Mouse (Mus musculus) embryonic facial prominence, embryonic 11.5 days (tissue): ENCODE measurements around the gene Ankrd55. TPM values are rescaled to one million over a fixed set of nuclear protein-coding genes. Genes with fewer than 3 reads are reported as not detected.

ENCODE experiments used
- ATAC-seq: fragments of 200-750 bp; cut with Nextera tagmentation; replicated peaks from 2 replicates; pipeline ENCODE4 v1.8.0; 2017; ENCODE audit warnings: low read depth; ENCODE audit not compliant: insufficient number of reproducible peaks, low FRiP score, low TSS enrichment
- DNase-seq: peaks from one replicate; pipeline ENCODE4 v3.0.0-alpha.2; 2015; ENCODE audit warnings: low spot score
- H3K27ac ChIP-seq: fragments of 300-500 bp; sonication (generic); replicated peaks from 2 replicates; pipeline ENCODE4 v1.5.1; 2014; ENCODE audit warnings: mild to moderate bottlenecking, low read depth, low read length, control low read depth
- H3K27me3 ChIP-seq: fragments of 300-500 bp; sonication (generic); 2 replicates; pipeline ENCODE4 v1.6.1; 2014; ENCODE audit warnings: mild to moderate bottlenecking, low read length, moderate library complexity, mixed read lengths; ENCODE audit not compliant: control insufficient read depth, insufficient read depth
- H3K36me3 ChIP-seq: fragments of 300-500 bp; sonication (generic); replicated peaks from 2 replicates; pipeline ENCODE4 v1.6.1; 2014; ENCODE audit warnings: low read depth, mild to moderate bottlenecking, low read length, moderate library complexity, mixed read lengths; ENCODE audit not compliant: control insufficient read depth, insufficient read depth
- H3K4me1 ChIP-seq: fragments of 300-500 bp; sonication (generic); 2 replicates; pipeline ENCODE4 v1.6.1; 2014; ENCODE audit warnings: low read length, mixed read lengths; ENCODE audit not compliant: control insufficient read depth, insufficient read depth
- H3K4me2 ChIP-seq: fragments of 300-500 bp; sonication (generic); 2 replicates; pipeline ENCODE4 v1.6.1; 2014; ENCODE audit warnings: low read depth, mild to moderate bottlenecking, control low read depth, low read length, moderate library complexity
- H3K4me3 ChIP-seq: fragments of 300-500 bp; sonication (generic); 2 replicates; pipeline ENCODE4 v1.5.1; 2014; ENCODE audit warnings: low read depth, low read length, control low read depth
- H3K9ac ChIP-seq: fragments of 300-500 bp; sonication (generic); replicated peaks from 2 replicates; pipeline ENCODE4 v1.6.1; 2014; ENCODE audit warnings: mild to moderate bottlenecking, control low read depth, low read length
- H3K9me3 ChIP-seq: fragments of 300-500 bp; sonication (generic); replicated peaks from 2 replicates; pipeline ENCODE4 v1.6.1; 2016; ENCODE audit warnings: mild to moderate bottlenecking, low read length, inconsistent platforms, mixed read lengths; ENCODE audit not compliant: control insufficient read depth
- WGBS: fragments of 180-500 bp; shearing (Covaris S2); extraction: QIAGEN DNeasy Blood & Tissue Kit; methylation state at CpG from one replicate; pipeline ENCODE4 v1.1.7; 2014; 5-methylcytosine and 5-hydroxymethylcytosine counted together
- polyA plus RNA-seq: library from polyadenylated mRNA; unstranded; fragments of >200 nt; fragmentation: Nextera tagmentation; extraction: Ambion mirVana; gene quantifications from 2 replicates; pipeline ENCODE4 v1.2.1, GENCODE M21; 2014

Ankrd55 gene
- polyA plus RNA-seq, 1 experiment from 2014 or later, result 1.1 TPM

DNA sequence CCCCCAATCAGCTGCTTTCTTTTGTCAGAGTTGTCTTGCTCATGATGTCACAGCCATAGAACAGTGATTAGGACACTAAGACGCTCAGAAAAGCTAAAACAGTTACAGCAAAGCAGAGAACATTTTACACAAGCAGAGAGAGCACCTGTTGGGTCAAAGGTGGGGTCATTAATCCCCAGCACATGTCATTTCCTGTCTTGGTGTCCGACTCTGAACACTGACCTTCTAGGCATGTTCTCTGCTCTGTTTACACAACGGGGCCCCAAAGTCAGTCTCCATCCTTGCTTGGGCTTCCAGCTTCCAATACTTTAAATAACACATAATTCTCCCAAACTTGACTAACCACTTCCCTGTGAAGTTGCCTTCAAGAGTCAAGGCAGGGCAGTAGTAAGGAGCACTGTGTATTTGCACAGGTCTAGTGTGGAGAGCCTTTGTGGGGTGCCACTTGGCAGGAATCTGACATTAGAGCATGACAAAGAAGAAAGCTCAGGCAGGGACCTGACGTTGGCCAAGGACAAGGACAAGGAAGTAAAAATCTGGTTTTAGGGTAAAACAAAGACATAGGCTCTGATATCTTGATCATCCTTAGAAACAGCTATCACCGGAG is 123.1 kb downstream of the Ankrd55 start:
- Histone ChIP-seq H3K36me3 (no peaks in the 10 kb centered on the region), H3K9ac (no peak overlapping the region), H3K27ac (no peak overlapping the region), H3K27me3 (no peaks in the 10 kb centered on the region), H3K4me3 (no peak overlapping the region), H3K4me1 (no peaks in the 10 kb centered on the region), H3K9me3 (no peaks in the 10 kb centered on the region), H3K4me2 (no peak overlapping the region)
- ATAC-seq, result no peak
- 62% methylated on average over 5 of the region's 5 CpGs for WGBS
- DNase-seq, result no peak

- no peak overlapping the region for H3K27ac ChIP-seq
- H3K36me3 ChIP-seq, result no peaks in the 10 kb centered on the region
- DNase-seq, result no peak
- no peak overlapping the region for H3K4me3 ChIP-seq
- H3K27me3 ChIP-seq, result no peaks in the 10 kb centered on the region
- 82% methylated on average over 3 of the region's 3 CpGs for WGBS
- no peaks in the 10 kb centered on the region for H3K9me3 ChIP-seq
- no peak overlapping the region for H3K9ac ChIP-seq
- ATAC-seq, result no peak
- no peaks in the 10 kb centered on the region for H3K4me1 ChIP-seq
- H3K4me2 ChIP-seq, result no peak overlapping the region
Observed at GRCm38 (mm10) chr13:112412251-112412650, 124.0 kb downstream of the Ankrd55 start.

DNA sequence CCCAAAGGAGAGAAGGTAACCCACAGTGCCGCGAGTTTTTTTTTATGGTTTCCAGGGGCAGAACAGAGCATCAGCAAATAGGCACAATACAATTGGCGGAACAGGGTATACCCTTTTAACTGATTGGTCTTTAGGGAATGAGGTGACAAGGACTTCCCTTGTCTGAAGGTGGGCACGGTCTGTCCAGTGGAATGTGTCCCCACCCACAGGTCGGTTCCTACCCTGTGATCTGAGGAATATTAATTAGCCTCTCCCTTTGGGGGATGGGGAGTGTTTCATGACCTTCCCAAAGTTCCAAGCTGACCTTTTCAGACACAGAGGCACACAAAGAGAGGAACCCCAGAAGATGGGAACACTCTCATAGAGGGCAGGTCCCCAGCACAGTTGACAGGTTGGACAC is 124.6 kb downstream of the Ankrd55 start:
- Histone ChIP-seq H3K4me1 (no peaks in the 10 kb centered on the region), H3K9me3 (no peaks in the 10 kb centered on the region), H3K36me3 (no peaks in the 10 kb centered on the region), H3K27me3 (no peaks in the 10 kb centered on the region), H3K4me3 (no peak overlapping the region), H3K9ac (no peak overlapping the region), H3K27ac (no peak overlapping the region), H3K4me2 (no peak overlapping the region)
- WGBS, result 79% methylated on average over 5 of the region's 5 CpGs
- ATAC-seq (no peak), DNase-seq (no peak)

DNA sequence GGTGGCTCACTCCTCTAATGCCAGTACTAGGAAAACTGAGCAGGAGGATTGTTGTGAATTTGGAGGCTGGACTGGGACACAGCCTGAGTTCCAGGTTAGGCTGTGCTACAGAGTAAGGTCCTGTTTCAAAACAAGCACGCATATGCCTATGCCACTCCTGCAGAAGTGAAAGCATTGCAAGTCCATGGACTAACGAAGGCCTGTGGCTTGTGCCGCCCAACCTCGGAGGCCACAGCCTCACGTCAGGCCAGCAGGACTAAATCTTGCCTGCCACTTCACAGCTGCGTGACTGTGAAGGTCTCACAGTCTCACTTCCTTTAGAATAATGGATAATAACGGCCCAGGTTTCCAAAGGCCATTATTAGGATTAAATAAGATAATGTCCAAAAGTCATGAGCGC is 125.4 kb downstream of the Ankrd55 start:
- Histone ChIP-seq H3K27me3 (no peaks in the 10 kb centered on the region), H3K4me2 (no peak overlapping the region), H3K4me1 (no peaks in the 10 kb centered on the region), H3K4me3 (no peak overlapping the region), H3K9ac (no peak overlapping the region), H3K27ac (no peak overlapping the region), H3K36me3 (no peaks in the 10 kb centered on the region), H3K9me3 (no peaks in the 10 kb centered on the region)
- ATAC-seq, result no peak
- no peak for DNase-seq
- 88% methylated on average over 8 of the region's 8 CpGs for WGBS

DNA sequence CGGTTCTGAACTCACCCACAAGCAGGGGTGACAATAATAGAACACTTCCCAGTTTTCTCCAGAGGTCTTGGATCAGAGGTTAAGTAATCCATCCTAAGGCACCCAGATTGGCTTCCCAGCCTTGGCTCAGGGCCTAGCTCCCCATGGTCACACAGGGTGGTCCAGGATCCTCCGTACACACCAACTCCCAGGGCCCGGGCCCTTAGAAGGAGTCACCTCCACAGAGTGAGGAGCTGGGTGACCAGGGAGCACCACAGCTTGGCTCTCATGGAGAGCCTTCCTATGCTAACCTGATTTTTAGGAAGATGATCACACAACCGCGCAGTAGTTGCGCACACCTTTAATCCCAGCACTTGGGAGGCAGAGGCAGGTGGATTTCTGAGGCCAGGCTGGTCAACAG is 127.6 kb downstream of the Ankrd55 start:
- Histone ChIP-seq H3K4me1 (no peaks in the 10 kb centered on the region), H3K4me2 (no peak overlapping the region), H3K27ac (peak overlapping the region; percentile 57), H3K9me3 (no peaks in the 10 kb centered on the region), H3K36me3 (no peaks in the 10 kb centered on the region), H3K9ac (no peak overlapping the region), H3K4me3 (no peak overlapping the region), H3K27me3 (no peaks in the 10 kb centered on the region)
- WGBS, result 75% methylated on average over 6 of the region's 6 CpGs
- DNase-seq (no peak), ATAC-seq (no peak; the same call in 1 of the 2 replicates)

DNA sequence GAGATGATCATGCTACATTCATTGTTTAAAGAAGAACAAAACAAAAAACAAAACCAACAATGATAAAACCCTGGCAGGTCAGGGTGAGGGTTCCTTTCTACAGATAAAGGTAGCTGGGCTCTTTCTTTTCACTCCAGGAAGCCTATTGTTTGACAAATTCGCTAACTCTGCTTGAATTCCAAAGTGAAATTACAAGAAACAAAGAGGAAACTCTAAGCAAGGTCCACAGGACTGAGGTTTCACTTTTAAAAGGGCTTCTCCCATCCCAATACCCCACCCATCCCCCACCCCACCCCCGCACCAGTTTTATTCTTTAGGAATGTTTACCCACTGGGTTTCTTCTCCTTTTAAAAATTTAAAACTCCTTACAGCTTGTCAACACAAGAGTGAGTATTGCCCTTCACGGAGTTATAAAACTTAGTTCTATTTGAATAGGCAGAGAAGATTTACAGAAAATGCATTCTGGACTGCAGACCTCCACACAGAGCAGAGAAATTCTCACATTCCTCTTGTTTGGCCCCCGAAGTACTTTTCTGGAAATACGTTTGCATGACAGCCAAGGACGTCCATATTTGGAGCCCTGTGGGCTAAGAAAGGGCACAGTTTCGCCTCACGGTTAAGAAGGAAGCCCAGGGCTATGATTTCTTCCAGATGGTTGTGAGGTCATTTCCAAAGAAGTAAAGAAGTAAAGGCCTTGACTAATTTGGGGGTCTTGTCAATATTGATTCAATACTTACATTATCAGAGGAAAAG is 128.3 kb downstream of the Ankrd55 start:
- H3K4me2 ChIP-seq, result no peak overlapping the region

GRCm38 (mm10) chr13:112417163-112417523 is 128.9 kb downstream of the Ankrd55 start:
- Histone ChIP-seq H3K4me1 (no peaks in the 10 kb centered on the region), H3K9me3 (no peaks in the 10 kb centered on the region), H3K27me3 (no peaks in the 10 kb centered on the region), H3K36me3 (no peaks in the 10 kb centered on the region), H3K4me3 (no peak overlapping the region), H3K4me2 (no peak overlapping the region), H3K9ac (no peak overlapping the region), H3K27ac (peak overlapping the region; percentile 57)
- 17% methylated on average over 4 of the region's 4 CpGs for WGBS
- DNase-seq, result peak; percentile 73
- ATAC-seq, result peak; percentile 61; the same call in 1 of the 2 replicates

More for the DNA sequence above, 128.3 kb downstream of the Ankrd55 start:
- Histone ChIP-seq H3K4me3 (no peak overlapping the region), H3K27me3 (no peaks in the 10 kb centered on the region), H3K4me1 (no peaks in the 10 kb centered on the region), H3K27ac (peak overlapping the region; percentile 57), H3K36me3 (no peaks in the 10 kb centered on the region), H3K9ac (no peak overlapping the region; the same call in 1 of the 2 replicates), H3K9me3 (no peaks in the 10 kb centered on the region)
- ATAC-seq (peak; percentile 53; the same call in 1 of the 2 replicates), DNase-seq (peak; percentile 82)
- 9% methylated on average over 8 of the region's 8 CpGs for WGBS

GRCm38 (mm10) chr13:112417861-112418423 is 129.7 kb downstream of the Ankrd55 start:
- Histone ChIP-seq H3K4me1 (no peaks in the 10 kb centered on the region), H3K27me3 (no peaks in the 10 kb centered on the region), H3K9me3 (no peaks in the 10 kb centered on the region), H3K9ac (no peak overlapping the region), H3K36me3 (no peaks in the 10 kb centered on the region), H3K4me2 (no peak overlapping the region), H3K4me3 (no peak overlapping the region), H3K27ac (no peak overlapping the region)
- WGBS, result 68% methylated on average over 2 of the region's 2 CpGs
- no peak for ATAC-seq
- no peak for DNase-seq
